Mouse (Mus musculus) kidney, adult 2 months (tissue): Measurements from ENCODE around the gene Anapc13.

Experiments
- CTCF ChIP-seq: fragments of 200-500 bp; conservative IDR thresholded peaks from 2 replicates; pipeline ENCODE4 v1.5.1; 2011; ENCODE audit warnings: low read depth, mild to moderate bottlenecking, control low read depth, low read length, moderate library complexity, mixed read lengths; ENCODE audit not compliant: insufficient read depth, insufficient read length
- POLR2A ChIP-seq: fragments of 200-500 bp; IDR thresholded peaks from one replicate; pipeline ENCODE4 v1.6.1; 2011; ENCODE audit warnings: low read depth, low read length, control low read depth

DNA sequence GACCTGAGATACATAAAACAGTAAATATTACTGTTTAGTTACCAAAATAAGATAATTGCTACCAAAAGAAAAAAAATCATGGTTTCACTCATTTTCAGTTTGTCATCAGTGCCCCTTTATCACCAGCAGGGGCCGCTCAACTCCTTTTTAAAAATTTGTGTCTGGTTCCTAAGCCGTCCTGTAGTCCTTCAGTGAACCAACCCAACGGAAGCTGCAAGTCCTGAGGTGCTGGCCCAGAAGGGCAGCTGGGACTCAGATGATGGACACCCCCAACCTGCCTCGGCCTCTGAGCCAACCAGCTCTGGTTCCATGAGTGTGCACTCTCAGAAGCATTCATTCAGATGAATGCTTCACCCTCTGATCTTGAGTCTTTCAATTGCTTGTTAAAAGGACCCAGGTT, 10.5 kb downstream of the Anapc13 start:
- TF ChIP-seq CTCF (peak; percentile 50), POLR2A (no peak)
